Mouse (Mus musculus): ENCODE data around the gene Krt75. TPM values are rescaled to one million over a fixed set of nuclear protein-coding genes. Genes with fewer than 3 reads are reported as not detected.

The Krt75 gene
- polyA plus RNA-seq (2015; fragmentation: Nextera tagmentation; extraction: Ambion mirVana): 0.04 and 0.13 TPM in 2 replicates

DNA sequence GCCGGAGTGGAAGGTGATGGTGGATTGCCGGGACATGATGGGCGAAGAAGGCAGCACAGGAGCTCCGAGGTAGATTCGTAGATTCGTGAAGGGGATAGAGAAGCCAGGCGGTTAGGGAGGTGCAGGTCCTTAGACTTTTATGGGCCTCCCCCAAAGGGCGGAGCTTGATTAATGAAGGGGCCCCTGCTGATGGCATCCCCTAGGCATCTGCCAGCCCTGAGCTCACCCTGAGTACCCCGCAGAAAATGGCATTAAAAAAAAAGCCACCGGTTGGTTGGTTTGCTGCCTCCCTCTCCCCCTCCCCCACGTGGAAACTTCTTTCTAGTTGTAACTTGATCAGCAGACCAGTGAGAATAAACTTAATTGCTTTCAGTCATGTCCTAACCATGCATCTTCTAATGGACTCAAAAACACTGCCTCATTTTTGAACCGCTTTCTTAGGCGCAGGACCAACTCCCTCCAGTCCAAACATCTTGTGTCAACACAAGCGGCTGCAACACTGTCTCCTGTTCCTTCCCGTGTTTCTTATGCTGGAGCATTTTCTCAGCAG, at the start of gene Krt75:
Gene Krt75 (minus strand): TSS at position 109 of the 550 bp plus-strand sequence.

GRCm38 (mm10) chr15:101562850-101563249, 10.9 kb downstream of the Krt75 start, which contains the start of gene Krt90:
Gene Krt90, minus strand, starts transcription at chr15:101562950.

GRCm38 (mm10) chr15:101550567-101550966, 23.1 kb downstream of the Krt75 start, which contains the start of gene Krt82:
Gene Krt82, minus strand, starts transcription at chr15:101550667.

GRCm38 (mm10) chr15:101532720-101533119, 41.0 kb downstream of the Krt75 start, which contains the start of gene Krt84:
Gene Krt84, minus strand, starts transcription at chr15:101532820.

GRCm38 (mm10) chr15:101517161-101517560, 56.5 kb downstream of the Krt75 start, which contains the start of gene Gm49425:
Gene Gm49425, minus strand, starts transcription at chr15:101517261.

Small RNA genes lying within 50 kb of the gene (microRNA-seq; reads per million reads assigned to microRNA genes)
- gene Gm44393: not detected
- gene Gm44460: not detected

Other genes with a start within 250 kb of the Krt75 start
- 4.7 and 4.8 TPM in 2 replicates for gene Krt80, start 203.7 kb downstream of the Krt75 start, polyA plus RNA-seq (2015; fragmentation: Nextera tagmentation; extraction: Ambion mirVana)
- 659 and 724 TPM in 2 replicates for gene Krt7, start 162.9 kb downstream of the Krt75 start, polyA plus RNA-seq (2015; fragmentation: Nextera tagmentation; extraction: Ambion mirVana)
- gene Krt87, start 135.1 kb downstream of the Krt75 start, polyA plus RNA-seq (2015; fragmentation: Nextera tagmentation; extraction: Ambion mirVana): 0.05 and 0.11 TPM in 2 replicates
- not detected in 2 replicates for gene Krt88, start 126.2 kb downstream of the Krt75 start, polyA plus RNA-seq (2015; fragmentation: Nextera tagmentation; extraction: Ambion mirVana)
- not detected in 2 replicates for gene Krt81, start 110.2 kb downstream of the Krt75 start, polyA plus RNA-seq (2015; fragmentation: Nextera tagmentation; extraction: Ambion mirVana)
- not detected in 2 replicates for gene Krt86, start 100.4 kb downstream of the Krt75 start, polyA plus RNA-seq (2015; fragmentation: Nextera tagmentation; extraction: Ambion mirVana)
- 0.51 TPM in 1 of 2 replicates, not detected in the other for gene Krt83, start 82.4 kb downstream of the Krt75 start, polyA plus RNA-seq (2015; fragmentation: Nextera tagmentation; extraction: Ambion mirVana)
- not detected in 2 replicates for gene Gm49425, start 56.6 kb downstream of the Krt75 start, polyA plus RNA-seq (2015; fragmentation: Nextera tagmentation; extraction: Ambion mirVana)
- 0.06 TPM in 1 of 2 replicates, not detected in the other for gene Krt84, start 41.1 kb downstream of the Krt75 start, polyA plus RNA-seq (2015; fragmentation: Nextera tagmentation; extraction: Ambion mirVana)
- gene Krt82, start 23.2 kb downstream of the Krt75 start, polyA plus RNA-seq (2015; fragmentation: Nextera tagmentation; extraction: Ambion mirVana): not detected in 2 replicates
- gene Krt90, start 11.0 kb downstream of the Krt75 start, polyA plus RNA-seq (2015; fragmentation: Nextera tagmentation; extraction: Ambion mirVana): 0.43 and 1.2 TPM in 2 replicates
- not detected in 2 replicates for gene Gm5414, start 54.3 kb upstream of the Krt75 start, polyA plus RNA-seq (2015; fragmentation: Nextera tagmentation; extraction: Ambion mirVana)
- gene Gm5478, start 73.5 kb upstream of the Krt75 start, polyA plus RNA-seq (2015; fragmentation: Nextera tagmentation; extraction: Ambion mirVana): not detected in 2 replicates
- gene Krt6b, start 106.4 kb upstream of the Krt75 start, polyA plus RNA-seq (2015; fragmentation: Nextera tagmentation; extraction: Ambion mirVana): 0.21 TPM in 1 of 2 replicates, not detected in the other
- gene Krt6a, start 120.4 kb upstream of the Krt75 start, polyA plus RNA-seq (2015; fragmentation: Nextera tagmentation; extraction: Ambion mirVana): 2.0 and 4.7 TPM in 2 replicates
- gene Krt5, start 139.0 kb upstream of the Krt75 start, polyA plus RNA-seq (2015; fragmentation: Nextera tagmentation; extraction: Ambion mirVana): 247 and 260 TPM in 2 replicates
- gene Krt71, start 169.2 kb upstream of the Krt75 start, polyA plus RNA-seq (2015; fragmentation: Nextera tagmentation; extraction: Ambion mirVana): not detected in 2 replicates
- not detected in 2 replicates for gene Krt72, start 212.6 kb upstream of the Krt75 start, polyA plus RNA-seq (2015; fragmentation: Nextera tagmentation; extraction: Ambion mirVana)
- not detected in 2 replicates for gene Krt73, start 228.4 kb upstream of the Krt75 start, polyA plus RNA-seq (2015; fragmentation: Nextera tagmentation; extraction: Ambion mirVana)
- gene Krt2, start 244.3 kb upstream of the Krt75 start, polyA plus RNA-seq (2015; fragmentation: Nextera tagmentation; extraction: Ambion mirVana): not detected in 2 replicates